Mouse (Mus musculus) MEL-GATA-1-ER (cell line): ENCODE measurements around the gene Slc2a4.
A peak's percentile ranks its signal among the peaks of the same experiment; 100 is the strongest.
"Not testable (repeated sequence)": the region's sequence is repeated elsewhere in the genome, so short reads cannot be mapped to it uniquely, and the experiment has no call there.

Experiments
- DNase-seq: peaks from one replicate; pipeline ENCODE4 v3.0.0-alpha.2; 2012; ENCODE audit warnings: low read depth; ENCODE audit errors: extremely low read depth

Gene Slc2a4

GRCm38 (mm10) chr11:69939731-69940130 is 8.3 kb downstream of the Slc2a4 start:
- no peak for DNase-seq

GRCm38 (mm10) chr11:69939181-69939580 is 8.8 kb downstream of the Slc2a4 start:
- DNase-seq: no peak

GRCm38 (mm10) chr11:69938401-69938979 is 9.5 kb downstream of the Slc2a4 start:
- DNase-seq: no peak

- no peak for DNase-seq
These were observed 10.2 kb downstream of the Slc2a4 start for GRCm38 (mm10) chr11:69937834-69938233.

GRCm38 (mm10) chr11:69937385-69937784 is 10.6 kb downstream of the Slc2a4 start:
- no peak for DNase-seq

DNA sequence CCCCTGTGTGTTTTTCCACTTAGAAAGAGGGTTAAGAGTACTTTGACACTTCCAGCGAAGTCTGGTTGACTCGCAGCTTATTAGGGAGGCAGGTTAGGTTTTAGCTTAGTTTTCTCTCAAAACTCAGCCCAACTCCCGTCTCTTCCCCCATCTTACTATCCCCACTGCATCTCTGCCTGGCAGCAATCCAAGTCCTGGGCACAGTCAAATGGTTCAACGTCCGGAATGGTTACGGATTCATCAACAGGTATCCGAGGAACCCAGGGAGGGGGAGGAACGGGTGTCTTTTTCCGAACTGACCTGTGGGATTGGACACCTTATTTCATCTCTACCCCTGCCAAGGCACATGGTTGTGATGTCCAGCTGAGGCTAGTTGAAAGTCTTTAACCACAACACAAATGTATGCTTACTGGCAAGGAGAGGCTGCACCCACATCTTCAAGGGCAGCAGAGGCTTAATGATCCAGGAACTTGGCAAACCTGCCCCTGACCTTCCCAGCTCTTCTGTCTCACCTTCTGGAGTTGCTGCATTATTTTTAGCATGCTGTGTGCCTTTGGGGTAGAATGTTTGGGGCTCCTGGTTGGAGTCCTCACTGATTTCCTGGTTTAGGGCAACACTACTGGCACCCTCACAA is 11.2 kb downstream of the Slc2a4 start:
- DNase-seq: no peak

DNA sequence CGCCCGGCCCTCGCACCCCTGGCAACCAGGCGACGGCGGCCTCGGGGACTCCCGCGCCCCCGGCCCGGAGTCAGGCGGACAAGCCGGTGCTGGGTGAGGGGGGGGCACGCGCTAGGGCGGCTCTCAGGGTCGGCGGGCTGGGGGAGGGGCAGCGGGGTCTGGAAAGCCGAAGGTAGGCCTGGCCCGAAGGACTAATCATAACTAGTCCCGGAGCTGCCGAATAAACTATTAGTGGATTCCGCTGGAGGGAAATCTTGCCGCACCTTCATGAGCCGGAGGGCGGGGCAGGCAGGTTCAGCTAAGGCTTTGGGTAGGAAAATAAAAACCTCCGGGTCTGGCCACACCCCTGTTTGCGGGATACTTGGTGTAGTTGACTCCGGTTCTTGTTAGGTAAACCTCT is 11.8 kb downstream of the Slc2a4 start:
- no peak for DNase-seq

DNA sequence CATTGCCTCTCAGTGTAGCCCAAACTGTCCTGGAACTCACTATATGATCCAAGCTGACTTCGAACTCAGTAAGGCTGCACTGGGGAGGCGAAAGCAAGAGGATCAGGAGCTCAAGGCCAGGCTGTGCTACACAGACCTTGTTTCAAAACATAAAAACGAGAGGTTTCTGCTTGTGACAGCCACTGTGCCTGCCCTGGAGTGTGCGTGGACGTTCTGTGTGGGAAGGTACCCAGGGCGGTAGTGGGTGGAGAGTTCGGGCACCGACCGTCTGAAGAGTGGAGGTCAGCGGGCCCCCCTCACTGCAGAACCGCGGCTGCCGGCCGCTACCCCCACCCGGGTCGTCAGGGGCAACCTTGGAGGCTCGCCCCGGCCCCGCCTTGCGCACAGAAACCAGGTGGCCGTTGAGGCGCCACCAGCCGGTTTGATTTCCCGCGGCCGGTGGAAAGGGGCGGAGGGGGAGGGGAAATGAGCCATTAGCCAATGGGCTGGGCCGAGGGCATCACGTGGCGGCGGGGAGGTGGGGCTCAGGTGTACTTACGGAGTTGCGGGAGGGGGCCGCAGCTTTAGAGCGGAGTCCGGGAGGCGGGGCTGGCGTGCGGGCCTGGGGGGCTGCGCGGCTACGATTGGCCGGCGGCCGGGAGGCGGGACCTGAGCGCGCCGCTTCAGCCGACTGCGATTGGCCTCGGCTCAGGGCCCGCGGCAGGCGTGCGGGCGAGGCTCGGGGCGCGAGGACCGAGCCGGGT is 12.7 kb downstream of the Slc2a4 start, which contains the start of gene Ybx2:
Gene Ybx2 (plus strand): TSS at position 660 of the 743 bp plus-strand sequence.
- DNase-seq: no peak

DNA sequence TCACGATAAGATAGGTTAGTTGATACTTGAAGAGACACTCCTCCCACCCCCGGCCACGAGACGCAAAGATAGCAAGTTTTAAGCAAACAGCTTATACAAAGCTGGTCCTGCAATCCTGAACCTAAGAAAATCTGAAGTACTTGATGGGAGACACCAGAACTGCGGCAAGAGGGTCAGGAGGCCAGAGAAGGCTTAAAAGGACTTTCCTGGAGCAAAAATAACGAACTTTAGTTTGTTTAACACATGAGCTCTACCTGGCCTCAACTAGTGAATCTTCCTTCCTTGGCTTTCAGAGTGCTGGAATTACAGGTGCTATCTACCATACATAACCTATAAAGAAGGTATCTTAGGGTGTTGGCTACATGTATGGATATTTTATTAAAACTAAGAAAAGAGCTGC is 13.3 kb downstream of the Slc2a4 start:
- DNase-seq: no peak

DNA sequence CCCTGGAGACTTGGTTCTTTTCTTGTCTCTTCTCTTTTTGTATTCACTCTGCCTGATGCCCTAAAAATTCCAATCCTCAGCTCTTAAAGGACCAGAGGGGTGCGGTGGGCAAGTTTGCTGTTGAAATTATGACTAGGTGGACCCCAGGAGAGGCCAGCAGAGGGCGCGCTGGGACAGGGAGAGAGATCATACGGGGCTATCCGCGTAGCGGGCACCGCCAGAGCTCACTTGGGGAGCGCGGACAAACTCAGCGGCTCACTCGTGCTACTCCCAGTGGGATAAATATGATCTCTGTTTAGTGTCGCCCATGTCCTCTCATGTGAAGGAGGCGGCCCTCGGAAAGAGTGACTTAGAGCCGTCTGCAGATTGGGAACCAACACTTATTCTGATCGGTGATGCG is 13.8 kb downstream of the Slc2a4 start:
- peak; percentile 74 for DNase-seq

- DNase-seq: no peak
These were observed 14.9 kb downstream of the Slc2a4 start for GRCm38 (mm10) chr11:69933066-69933465.

DNA sequence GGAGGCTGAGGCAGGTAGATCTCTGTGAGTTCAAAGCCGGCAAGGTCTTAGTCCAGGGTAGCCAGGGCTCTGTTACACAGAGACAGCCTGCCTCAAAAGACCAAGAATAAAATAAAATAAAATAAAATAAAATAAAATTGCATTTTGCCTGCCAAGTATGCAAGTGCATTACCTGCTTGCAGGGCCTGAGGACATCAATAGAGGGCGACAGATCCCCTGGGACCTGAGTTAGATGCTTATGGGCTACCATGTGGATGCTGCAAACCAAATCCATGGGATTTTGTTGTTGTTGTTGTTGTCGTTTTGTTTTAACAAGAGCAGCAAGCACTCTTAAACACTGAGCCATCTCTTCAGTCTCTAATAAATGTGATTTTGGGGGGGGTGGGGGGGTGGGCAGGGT is 15.7 kb downstream of the Slc2a4 start:
- no peak for DNase-seq

DNA sequence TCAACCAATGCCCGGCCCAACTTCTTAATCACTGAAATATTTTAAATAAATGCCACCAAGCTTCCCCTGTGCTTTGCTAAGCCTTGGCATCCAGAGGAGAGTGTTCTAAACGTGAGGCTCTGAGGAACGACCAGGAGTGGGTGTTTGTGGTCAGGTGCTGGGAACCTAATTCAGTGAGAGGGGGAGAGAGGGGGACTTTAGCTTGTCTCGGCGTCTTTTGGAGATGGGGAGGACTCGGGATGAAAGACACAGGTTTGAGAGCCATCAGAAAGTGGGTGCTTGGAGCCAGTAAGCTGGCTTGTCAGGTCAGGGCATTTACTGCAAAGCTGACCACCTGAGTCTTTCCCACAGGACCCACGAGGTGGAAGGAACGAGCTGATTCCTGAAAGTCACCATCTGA is 16.2 kb downstream of the Slc2a4 start:
- no peak for DNase-seq

DNA sequence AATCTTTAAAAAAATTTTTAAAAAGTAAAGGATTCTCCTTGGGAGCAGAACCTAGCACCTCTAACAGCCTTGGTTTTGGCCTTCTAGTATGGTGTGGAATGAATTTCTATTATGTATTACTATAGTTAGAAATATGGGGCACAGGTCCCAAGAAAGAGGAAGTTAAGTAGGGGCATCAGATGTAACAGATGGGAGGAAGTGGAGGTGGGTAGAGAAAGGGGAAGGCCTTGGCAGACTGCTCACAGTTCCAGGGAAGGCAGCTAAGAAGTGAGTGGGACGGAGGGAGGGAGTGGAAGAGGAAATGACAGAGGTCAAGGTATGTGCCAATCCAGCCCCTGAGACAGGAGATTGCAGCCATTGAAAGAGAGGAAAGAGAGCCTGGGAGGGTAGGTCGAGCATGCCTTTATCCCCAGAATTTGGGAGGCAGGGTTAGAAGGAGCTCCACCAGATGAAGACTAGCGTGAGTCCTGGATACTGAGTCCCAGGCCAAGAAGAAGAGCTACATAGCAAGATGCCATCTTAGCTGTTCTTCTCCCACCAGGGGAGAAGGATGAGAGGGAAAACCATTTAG is 16.9 kb downstream of the Slc2a4 start:
- DNase-seq: peak; percentile 98

DNA sequence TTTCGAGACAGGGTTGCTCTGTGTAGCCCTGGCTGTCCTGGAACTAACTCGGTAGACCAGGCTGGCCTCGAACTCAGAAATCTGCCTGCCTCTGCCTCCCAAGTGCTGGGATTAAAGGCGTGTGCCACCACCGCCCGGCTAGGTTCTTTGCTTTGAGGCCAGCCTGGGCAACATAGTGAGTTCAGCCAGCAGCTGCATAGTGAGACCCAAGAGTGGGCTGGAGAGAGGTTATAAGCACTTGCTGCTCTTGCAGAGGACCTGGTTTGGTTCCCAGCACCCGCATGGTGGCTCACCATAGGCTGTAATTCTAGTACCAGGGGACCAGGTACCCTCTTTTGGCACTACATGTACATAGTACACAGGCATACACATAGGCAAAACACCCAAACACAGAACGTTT is 17.8 kb downstream of the Slc2a4 start:
- not testable (repeated sequence) for DNase-seq

DNA sequence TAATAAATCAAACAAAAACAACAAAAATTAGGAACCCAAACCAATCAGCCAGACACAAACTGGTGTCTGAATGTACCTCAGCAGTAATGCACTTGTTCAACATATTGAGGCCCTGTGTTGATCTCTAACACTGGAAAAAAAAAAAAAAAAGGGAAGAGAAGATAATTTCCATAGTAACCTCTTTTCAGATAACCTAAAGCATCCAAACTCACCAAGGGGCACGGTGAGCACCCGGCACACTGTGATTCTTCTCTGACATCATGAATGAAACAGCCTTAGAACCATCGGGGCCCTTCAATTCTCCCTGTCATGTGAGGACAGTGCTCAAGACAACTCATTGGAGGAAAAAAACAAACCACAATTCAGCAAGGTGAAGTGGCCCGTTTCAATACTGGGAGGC is 18.3 kb downstream of the Slc2a4 start:
- no peak for DNase-seq

DNA sequence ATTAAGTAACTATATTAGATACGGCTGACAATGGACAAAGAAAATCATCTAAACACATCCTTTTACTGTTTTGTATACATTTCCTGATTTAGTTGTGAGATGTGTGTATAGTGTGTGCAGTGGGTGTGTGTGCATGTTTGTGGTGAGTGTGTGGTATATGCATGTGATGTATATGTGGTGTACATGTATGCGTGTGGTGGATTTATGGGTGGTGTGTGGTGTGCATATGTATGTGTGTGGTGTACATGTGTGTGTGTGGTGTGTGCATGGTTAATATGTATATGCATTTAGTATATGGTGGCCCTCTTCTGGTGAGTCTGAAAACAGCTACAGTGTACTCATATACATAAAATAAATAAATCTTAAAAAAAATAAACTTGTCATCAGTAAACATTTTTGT is 20.5 kb downstream of the Slc2a4 start:
- no peak for DNase-seq

DNA sequence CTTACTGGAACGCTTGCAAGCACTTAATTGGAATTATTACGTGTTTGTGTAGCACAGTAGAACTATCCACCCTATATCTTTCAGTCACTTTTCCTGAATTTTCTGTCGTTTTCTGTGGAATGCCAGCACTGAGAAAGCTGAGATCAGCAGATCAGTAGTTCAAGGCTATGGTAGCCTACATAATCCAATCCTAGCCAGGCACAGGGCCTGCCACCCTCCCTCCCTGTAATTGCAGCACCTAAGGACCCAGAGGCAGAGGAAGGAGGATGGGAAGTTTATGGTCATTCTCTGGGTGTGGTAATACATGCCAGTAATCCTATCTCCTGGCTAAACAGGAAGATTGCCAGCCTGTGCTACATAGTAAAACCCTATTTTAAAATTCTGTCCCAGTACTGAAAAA is 25.2 kb downstream of the Slc2a4 start:
- DNase-seq: no peak

- no peak for DNase-seq
These were observed 25.8 kb downstream of the Slc2a4 start for GRCm38 (mm10) chr11:69922012-69922756.

DNA sequence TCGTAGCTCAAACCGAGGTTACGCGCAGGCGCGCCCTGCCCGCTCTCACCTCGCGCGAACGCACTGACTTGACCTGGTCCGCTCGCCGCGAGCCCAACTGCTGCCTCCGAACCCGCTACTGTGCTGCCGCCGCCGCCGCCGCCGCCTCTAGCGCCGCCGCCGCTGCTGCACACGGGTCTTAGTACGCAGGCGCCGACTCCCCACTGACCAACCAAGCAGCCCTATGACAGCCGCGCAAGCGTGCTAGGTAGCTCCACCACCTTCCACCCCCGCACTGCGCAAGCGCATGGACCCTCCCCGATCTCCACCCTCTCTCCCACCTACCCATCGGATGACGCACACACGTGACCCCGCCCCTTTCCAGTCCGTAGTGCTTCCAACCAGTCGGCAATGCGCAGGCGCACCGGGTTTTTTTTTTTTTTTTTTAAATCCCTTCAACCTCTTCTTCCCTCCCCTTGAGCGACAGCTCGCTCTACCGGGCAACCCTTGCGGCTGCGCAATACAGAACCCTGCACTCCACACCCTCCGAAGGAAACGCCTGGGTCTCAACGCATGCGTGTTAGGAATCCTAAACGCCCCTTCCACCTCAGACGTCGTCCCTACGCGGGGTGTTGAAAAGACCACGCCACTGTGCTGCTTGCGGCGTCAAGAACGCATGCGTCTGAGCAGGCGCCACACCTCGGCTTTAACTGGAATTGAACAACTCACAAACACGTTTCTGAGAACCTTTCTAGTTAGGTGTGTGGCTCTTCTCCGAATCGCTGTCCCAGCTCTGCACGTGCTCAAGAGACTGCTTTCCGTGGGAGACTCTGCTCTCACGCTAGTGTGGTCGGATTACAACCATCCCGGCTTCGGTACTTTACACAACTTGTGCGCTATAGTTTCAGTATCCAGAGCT is 26.6 kb downstream of the Slc2a4 start, which contains the start of gene Eif5a:
Gene Eif5a (minus strand): TSS at position 845 of the 898 bp plus-strand sequence.
- peak; percentile 99 for DNase-seq
